Mouse (Mus musculus): ENCODE measurements at regions not wholly inside any gene's neighbourhood (a gene's known extent, or its start where the extent isn't known, plus 50 kb on each side); places are given as distances from the start of the nearest gene placed in this dataset.

GRCm38 (mm10) chr2:78804931-78805330, 63.0 kb upstream of the Ube2e3 start:
- ATAC-seq, result no peak
- Histone ChIP-seq H3K4me3 (replicated peaks) (no peak overlapping the region), H3K27me3 (no peaks in the 10 kb centered on the region), H3K9me3 (no peaks in the 10 kb centered on the region), H3K4me2 (replicated peaks) (no peak overlapping the region), H3K4me1 (replicated peaks) (no peaks in the 10 kb centered on the region), H3K9ac (replicated peaks) (no peak overlapping the region), H3K36me3 (no peaks in the 10 kb centered on the region), H3K27ac (no peak overlapping the region)
- 87% methylated on average over 3 of the region's 3 CpGs for WGBS

DNA sequence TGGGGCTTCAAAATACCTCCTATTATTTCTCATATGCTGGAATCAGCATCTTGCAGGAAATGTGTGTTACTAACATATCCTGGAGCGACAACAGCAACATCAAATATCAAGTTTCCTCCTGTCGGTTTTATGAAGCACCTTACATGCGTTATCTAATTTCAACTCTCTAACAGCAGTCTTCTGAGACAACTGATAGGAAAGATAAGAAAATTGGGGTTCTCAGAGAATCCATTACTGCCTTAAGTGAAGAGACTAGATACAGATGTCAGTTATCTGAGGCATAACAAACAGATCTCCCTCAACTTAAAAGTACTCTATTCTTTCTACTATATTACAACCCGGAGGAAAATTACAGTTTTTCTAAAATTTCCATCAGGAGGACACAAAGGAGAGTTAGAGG, 64.4 kb upstream of the Ube2e3 start:
- Histone ChIP-seq H3K4me1 (replicated peaks) (no peaks in the 10 kb centered on the region), H3K4me3 (replicated peaks) (no peak overlapping the region), H3K27ac (no peak overlapping the region), H3K36me3 (no peaks in the 10 kb centered on the region), H3K9ac (replicated peaks) (no peak overlapping the region), H3K4me2 (replicated peaks) (no peak overlapping the region), H3K9me3 (no peaks in the 10 kb centered on the region), H3K27me3 (no peaks in the 10 kb centered on the region)
- WGBS, result 87% methylated on average over 4 of the region's 4 CpGs
- no peak for ATAC-seq

- Histone ChIP-seq H3K9ac (replicated peaks) (no peak overlapping the region), H3K27me3 (no peaks in the 10 kb centered on the region), H3K36me3 (no peaks in the 10 kb centered on the region), H3K4me2 (replicated peaks) (no peak overlapping the region), H3K4me1 (replicated peaks) (no peaks in the 10 kb centered on the region), H3K27ac (no peak overlapping the region), H3K4me3 (replicated peaks) (no peak overlapping the region), H3K9me3 (no peaks in the 10 kb centered on the region)
- no peak for ATAC-seq
- 84% methylated on average over 5 of the region's 5 CpGs for WGBS
Observed at GRCm38 (mm10) chr2:78795446-78795845, 72.5 kb upstream of the Ube2e3 start.

DNA sequence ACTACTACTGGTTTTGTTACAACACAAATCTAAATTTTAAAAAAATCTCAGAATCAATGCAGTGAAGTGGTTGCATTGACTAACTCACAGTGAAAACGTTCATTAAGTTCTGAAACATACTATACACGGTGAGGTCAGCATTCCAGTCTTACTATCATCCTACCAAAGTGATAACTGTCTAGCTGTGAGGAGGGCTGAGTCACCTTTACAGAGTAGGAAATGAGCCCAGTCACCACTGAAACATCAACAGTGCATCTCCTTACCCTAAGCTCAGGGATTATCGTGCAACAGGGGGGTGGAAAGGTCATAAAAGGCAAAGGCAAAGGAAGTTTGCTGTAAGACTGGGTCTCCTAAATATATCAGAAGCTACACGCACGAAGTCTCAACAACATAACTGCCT, 73.2 kb upstream of the Ube2e3 start:
- no peak overlapping the region for H3K27ac ChIP-seq
- no peaks in the 10 kb centered on the region for H3K4me1 ChIP-seq (replicated peaks)
- no peak overlapping the region for H3K9ac ChIP-seq (replicated peaks)
- 85% methylated on average over 5 of the region's 5 CpGs for WGBS
- H3K27me3 ChIP-seq, result no peaks in the 10 kb centered on the region
- H3K4me2 ChIP-seq (replicated peaks), result no peak overlapping the region
- ATAC-seq, result no peak
- H3K36me3 ChIP-seq, result no peaks in the 10 kb centered on the region
- H3K4me3 ChIP-seq (replicated peaks), result no peak overlapping the region
- no peaks in the 10 kb centered on the region for H3K9me3 ChIP-seq

DNA sequence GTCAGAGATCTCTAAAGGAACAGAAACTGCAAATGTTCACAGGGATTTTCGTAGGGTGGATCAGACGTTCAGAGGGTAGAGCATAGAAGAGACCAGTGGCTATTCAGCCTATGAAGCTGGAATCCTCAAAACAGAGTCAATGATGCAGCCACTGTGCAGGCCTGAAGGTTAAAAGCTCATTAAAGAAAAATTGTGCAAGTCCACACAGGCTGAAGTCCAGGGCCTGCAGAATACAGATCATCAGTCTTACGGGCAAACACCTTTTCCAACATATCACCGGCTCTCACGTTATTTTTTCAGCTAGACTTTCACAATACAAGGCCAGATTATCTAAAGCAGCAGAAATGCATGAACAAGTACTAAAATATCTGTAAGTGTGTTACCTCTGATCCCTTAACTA, 78.8 kb upstream of the Ube2e3 start:
- H3K4me1 ChIP-seq (replicated peaks), result no peaks in the 10 kb centered on the region
- no peak overlapping the region for H3K4me3 ChIP-seq (replicated peaks)
- H3K27ac ChIP-seq, result no peak overlapping the region
- H3K36me3 ChIP-seq, result no peaks in the 10 kb centered on the region
- 92% methylated on average over 5 of the region's 5 CpGs for whole genome bisulfite sequencing
- H3K9me3 ChIP-seq, result no peaks in the 10 kb centered on the region
- no peaks in the 10 kb centered on the region for H3K27me3 ChIP-seq
- no peak for ATAC-seq
- H3K9ac ChIP-seq (replicated peaks), result no peak overlapping the region
- no peak overlapping the region for H3K4me2 ChIP-seq (replicated peaks)

- Histone ChIP-seq H3K9me3 (no peaks in the 10 kb centered on the region), H3K4me3 (replicated peaks) (no peak overlapping the region), H3K9ac (replicated peaks) (no peak overlapping the region)
Observed at GRCm38 (mm10) chr2:78788222-78788621, 79.7 kb upstream of the Ube2e3 start.

DNA sequence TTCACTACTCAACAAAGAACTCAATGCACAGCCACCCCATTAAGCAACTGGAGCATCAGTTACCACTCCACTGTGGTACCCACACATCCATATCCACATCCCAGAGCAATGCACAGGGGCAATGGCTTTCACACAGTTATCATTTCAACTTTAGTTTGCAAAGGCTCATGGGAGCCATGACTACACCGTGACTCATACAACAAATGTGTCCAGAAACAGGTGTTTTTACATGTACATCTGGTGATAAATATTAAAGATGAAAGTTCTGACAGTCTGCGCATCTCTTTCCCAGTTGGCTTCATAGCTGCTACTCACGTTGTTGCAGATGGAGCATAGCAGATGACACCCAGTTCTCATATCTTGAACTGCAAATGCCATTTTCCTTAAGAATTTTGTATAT, 88.0 kb upstream of the Ube2e3 start:
- Histone ChIP-seq H3K27me3 (no peaks in the 10 kb centered on the region), H3K9ac (replicated peaks) (no peak overlapping the region), H3K4me1 (replicated peaks) (no peaks in the 10 kb centered on the region), H3K36me3 (no peaks in the 10 kb centered on the region), H3K27ac (no peak overlapping the region), H3K9me3 (no peaks in the 10 kb centered on the region), H3K4me3 (replicated peaks) (no peak overlapping the region), H3K4me2 (replicated peaks) (no peak overlapping the region)
- WGBS, result 94% methylated on average over 3 of the region's 3 CpGs
- no peak for ATAC-seq

More at GRCm38 (mm10) chr2:78788222-78788621, 79.7 kb upstream of the Ube2e3 start:
- no peaks in the 10 kb centered on the region for H3K4me1 ChIP-seq (replicated peaks)
- H3K27me3 ChIP-seq, result no peaks in the 10 kb centered on the region
- H3K36me3 ChIP-seq, result no peaks in the 10 kb centered on the region
- H3K4me2 ChIP-seq (replicated peaks), result no peak overlapping the region
- no peak overlapping the region for H3K27ac ChIP-seq
- ATAC-seq, result no peak

- no peaks in the 10 kb centered on the region for H3K27me3 ChIP-seq
- H3K9me3 ChIP-seq, result no peaks in the 10 kb centered on the region
- H3K4me2 ChIP-seq (replicated peaks), result no peak overlapping the region
- no peak overlapping the region for H3K9ac ChIP-seq (replicated peaks)
- H3K4me1 ChIP-seq (replicated peaks), result no peaks in the 10 kb centered on the region
- no peak overlapping the region for H3K27ac ChIP-seq
- ATAC-seq, result no peak
- H3K36me3 ChIP-seq, result no peaks in the 10 kb centered on the region
- no peak overlapping the region for H3K4me3 ChIP-seq (replicated peaks)
Observed at GRCm38 (mm10) chr2:78777589-78777988, 90.3 kb upstream of the Ube2e3 start.

DNA sequence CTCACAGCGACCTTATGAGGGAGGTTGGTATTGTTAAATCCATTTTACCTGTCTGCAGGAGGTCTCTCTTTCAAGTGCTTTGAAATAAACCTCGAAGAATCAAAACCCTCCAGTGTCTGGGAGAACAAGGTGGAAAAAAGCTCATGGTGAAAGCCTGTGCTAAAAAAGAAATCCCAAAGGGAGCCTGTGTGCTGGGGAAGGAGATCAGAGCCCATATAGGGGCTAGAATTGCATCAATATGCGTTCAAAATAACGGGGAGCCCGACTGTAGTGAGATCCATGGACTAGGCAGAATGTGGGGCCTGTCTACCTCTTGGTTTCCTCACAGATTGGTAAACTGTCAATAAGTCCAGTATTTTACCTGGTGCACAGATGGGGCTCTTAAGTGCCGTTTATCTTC, 113.6 kb upstream of the Ube2e3 start:
- 61% methylated on average over 6 of the region's 6 CpGs for WGBS
- Histone ChIP-seq H3K9ac (replicated peaks) (no peak overlapping the region), H3K36me3 (no peaks in the 10 kb centered on the region), H3K9me3 (no peaks in the 10 kb centered on the region), H3K27ac (no peak overlapping the region), H3K4me1 (replicated peaks) (0 out of 2 replicates have a peak, but pooled peaks cover 2% of the 10 kb centered on the region), H3K27me3 (no peaks in the 10 kb centered on the region), H3K4me3 (replicated peaks) (no peak overlapping the region), H3K4me2 (replicated peaks) (no peak overlapping the region)
- ATAC-seq, result peak; percentile 9; the same call in 1 of the 2 replicates

DNA sequence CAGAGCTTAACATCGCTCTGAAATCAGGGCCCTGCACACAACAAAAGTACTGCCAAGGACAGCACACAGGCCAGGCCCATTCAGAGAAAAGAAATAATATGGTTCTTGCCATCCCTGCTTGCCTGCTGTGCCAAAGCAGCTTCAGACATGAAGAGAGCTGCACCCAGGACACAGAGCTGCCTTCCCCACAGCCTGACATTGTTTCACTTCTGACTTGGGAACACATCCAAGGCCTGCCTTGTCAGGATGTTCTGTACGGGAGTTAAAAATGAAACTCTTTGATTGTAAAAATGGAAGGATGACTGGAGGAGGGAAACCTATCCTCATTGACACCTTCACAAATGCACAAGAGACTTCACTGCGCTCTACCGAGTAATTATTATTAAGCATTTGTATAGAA, 114.0 kb upstream of the Ube2e3 start:
- no peak overlapping the region for H3K4me3 ChIP-seq (replicated peaks)
- no peak overlapping the region for H3K9ac ChIP-seq (replicated peaks)
- H3K36me3 ChIP-seq, result no peaks in the 10 kb centered on the region
- H3K9me3 ChIP-seq, result no peaks in the 10 kb centered on the region
- 0 out of 2 replicates have a peak, but pooled peaks cover 2% of the 10 kb centered on the region for H3K4me1 ChIP-seq (replicated peaks)
- no peaks in the 10 kb centered on the region for H3K27me3 ChIP-seq
- H3K27ac ChIP-seq, result no peak overlapping the region
- WGBS, result 64% methylated on average over 4 of the region's 4 CpGs
- ATAC-seq, result no peak
- H3K4me2 ChIP-seq (replicated peaks), result no peak overlapping the region

DNA sequence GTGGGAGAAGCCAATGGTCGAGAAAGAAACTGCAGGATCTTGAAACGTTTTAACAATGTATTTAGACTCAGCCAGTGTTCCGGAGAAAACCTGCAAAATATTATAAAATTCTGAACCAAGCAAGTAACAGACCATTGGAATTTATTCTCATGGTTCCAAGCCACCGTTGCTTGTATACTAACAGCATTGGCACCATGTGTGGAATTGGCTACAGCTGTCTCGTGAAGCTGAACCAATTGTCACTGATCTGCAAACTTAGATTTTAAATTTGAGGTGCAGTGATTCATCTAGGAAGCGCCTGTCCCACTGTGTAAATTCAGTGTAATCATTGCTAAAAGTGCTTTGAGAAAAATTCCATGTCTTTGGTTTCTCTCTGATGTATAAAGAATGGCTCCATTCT, 137.8 kb upstream of the Ube2e3 start:
- Histone ChIP-seq H3K27me3 (no peaks in the 10 kb centered on the region), H3K27ac (no peak overlapping the region), H3K9me3 (no peaks in the 10 kb centered on the region), H3K4me3 (replicated peaks) (no peak overlapping the region), H3K4me2 (replicated peaks) (no peak overlapping the region), H3K36me3 (no peaks in the 10 kb centered on the region), H3K9ac (replicated peaks) (no peak overlapping the region), H3K4me1 (replicated peaks) (no peaks in the 10 kb centered on the region)
- WGBS, result 90% methylated on average over 6 of the region's 6 CpGs
- no peak for ATAC-seq

DNA sequence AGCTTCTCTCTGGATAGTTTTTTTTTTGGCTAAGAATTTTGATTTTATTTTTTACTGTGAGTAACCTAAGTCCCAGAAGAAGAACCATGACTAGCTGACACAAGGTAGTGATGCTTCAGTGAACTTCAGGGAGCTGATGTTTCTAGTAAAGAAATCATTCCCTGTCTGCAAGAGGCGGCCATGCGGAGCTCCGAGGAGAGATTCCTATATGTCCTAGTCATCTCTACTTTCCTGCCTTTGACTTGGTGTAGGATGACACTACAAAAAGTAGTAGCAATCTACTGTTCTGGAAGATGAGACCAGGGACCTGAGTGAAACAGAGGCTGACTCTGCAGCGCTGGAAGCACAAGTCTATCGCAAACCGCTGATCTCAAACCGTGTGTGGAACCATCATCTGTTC, 141.9 kb upstream of the Ube2e3 start:
- WGBS, result 94% methylated on average over 7 of the region's 7 CpGs
- Histone ChIP-seq H3K4me3 (replicated peaks) (no peak overlapping the region), H3K36me3 (no peaks in the 10 kb centered on the region), H3K27me3 (no peaks in the 10 kb centered on the region), H3K4me2 (replicated peaks) (no peak overlapping the region), H3K9me3 (no peaks in the 10 kb centered on the region), H3K27ac (no peak overlapping the region), H3K4me1 (replicated peaks) (no peaks in the 10 kb centered on the region), H3K9ac (replicated peaks) (no peak overlapping the region)
- ATAC-seq, result no peak

GRCm38 (mm10) chr2:78724416-78724815, 143.5 kb upstream of the Ube2e3 start:
- no peak overlapping the region for H3K4me2 ChIP-seq (replicated peaks)
- 65% methylated on average over 2 of the region's 2 CpGs for WGBS

More at GRCm38 (mm10) chr2:78724416-78724815, 143.5 kb upstream of the Ube2e3 start:
- no peak for ATAC-seq
- H3K4me1 ChIP-seq (replicated peaks), result no peaks in the 10 kb centered on the region
- H3K27ac ChIP-seq, result no peak overlapping the region
- H3K4me3 ChIP-seq (replicated peaks), result no peak overlapping the region
- H3K36me3 ChIP-seq, result no peaks in the 10 kb centered on the region
- H3K9me3 ChIP-seq, result no peaks in the 10 kb centered on the region
- H3K27me3 ChIP-seq, result no peaks in the 10 kb centered on the region
- H3K9ac ChIP-seq (replicated peaks), result no peak overlapping the region
